In the genomic region with DNA sequence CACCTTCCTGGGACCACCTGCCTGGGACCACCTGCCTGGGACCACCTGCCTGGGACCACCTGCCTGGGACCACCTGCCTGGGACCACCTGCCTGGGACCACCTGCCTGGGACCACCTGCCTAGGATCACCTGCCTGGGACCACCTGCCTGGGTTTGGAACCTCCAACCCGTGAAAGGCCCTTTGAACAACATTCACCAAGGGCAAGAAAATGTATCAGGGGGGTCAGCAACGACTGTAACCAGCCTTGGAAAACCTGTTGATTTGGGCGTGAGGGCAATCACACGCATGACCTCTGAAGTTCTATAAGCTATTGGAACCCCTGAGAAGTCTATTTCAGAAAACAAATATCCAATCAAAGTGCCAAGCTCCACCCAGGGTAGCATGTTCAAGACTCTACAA, we compare ENCODE assay signal across 23 mouse cellular contexts. TPM values are rescaled to one million over a fixed set of nuclear protein-coding genes. Genes with fewer than 3 reads are reported as not detected.
DNase-seq lines count a peak whose midpoint lies in the region; ATAC-seq and TF ChIP-seq lines count a peak whose summit lies in the region.
"Had no signal": no experiment of that assay in that cellular context is flagged by ENCODE, and none has a peak within 500 bp of the region (broad histone marks: within the 10 kb centered on the region; RNA-seq: fewer than 3 reads in every experiment).

No protein-coding gene starts in this region.

- WGBS in heart, embryonic 12.5 days: 69% methylated on average over 4 of the region's 4 CpGs
- WGBS in heart, postnatal 0 days: 86% methylated on average over 4 of the region's 4 CpGs
- WGBS in heart, adult 2 months: 79% methylated on average over 4 of the region's 4 CpGs
- WGBS in small intestine, adult 2 months: 82% methylated on average over 4 of the region's 4 CpGs

- peak overlapping the region; percentile 68 for H3K4me3 ChIP-seq in heart, embryonic 12.5 days
- no peak overlapping the region for H3K4me3 ChIP-seq in heart, postnatal 0 days (ENCODE audit: low read depth, low read length)
- H3K4me3 ChIP-seq in heart, adult 2 months: no peak overlapping the region
- peak overlapping the region; percentile 96 for H3K4me3 ChIP-seq in megakaryocyte, embryonic 14.5 days (replicated peaks)
- H3K4me3 ChIP-seq in small intestine, adult 2 months (ENCODE audit: low read depth, low read length): no peak overlapping the region
- H3K4me3 ChIP-seq: limb, embryonic 12.5 days; liver, embryonic 13.5 days; midbrain, embryonic 10.5 days; neural tube, embryonic 13.5 days had no signal

- no peaks in the 10 kb centered on the region for H3K36me3 ChIP-seq in heart, embryonic 12.5 days
- H3K36me3 ChIP-seq in heart, postnatal 0 days (replicated peaks; ENCODE audit: control insufficient read depth, insufficient read depth, low read length): no peaks in the 10 kb centered on the region
- peaks cover 2% of the 10 kb centered on the region for H3K36me3 ChIP-seq in heart, adult 2 months (ENCODE audit: control insufficient read depth, insufficient read depth, low read length)
- peaks cover 9% of the 10 kb centered on the region for H3K36me3 ChIP-seq in megakaryocyte, embryonic 14.5 days (replicated peaks; ENCODE audit: low read length)
- no peaks in the 10 kb centered on the region for H3K36me3 ChIP-seq in small intestine, adult 2 months (ENCODE audit: control insufficient read depth, insufficient read depth, low read length)
- H3K36me3 ChIP-seq: limb, embryonic 12.5 days; liver, embryonic 13.5 days; midbrain, embryonic 10.5 days; neural tube, embryonic 13.5 days had no signal

- TF ChIP-seq EP300 in heart, postnatal 0 days (IDR thresholded peaks at IDR 0.05; ENCODE audit: low read depth): no peak
- no peak for TF ChIP-seq EP300 in heart, adult 2 months (IDR thresholded peaks at IDR 0.05; ENCODE audit: insufficient read depth, low read depth, low read length)

- H3K9me3 ChIP-seq in heart, embryonic 12.5 days (replicated peaks): no peaks in the 10 kb centered on the region
- H3K9me3 ChIP-seq in heart, postnatal 0 days (replicated peaks; ENCODE audit: control insufficient read depth, low read length): no peaks in the 10 kb centered on the region
- H3K9me3 ChIP-seq in megakaryocyte, embryonic 14.5 days: no peaks in the 10 kb centered on the region
- H3K9me3 ChIP-seq: limb, embryonic 12.5 days; liver, embryonic 13.5 days; midbrain, embryonic 10.5 days; neural tube, embryonic 13.5 days had no signal

- no peak for ATAC-seq in heart, embryonic 12.5 days (ENCODE audit: insufficient number of reproducible peaks, low FRiP score)
- no peak for ATAC-seq in heart, postnatal 0 days (ENCODE audit: insufficient read depth, low read depth)
- ATAC-seq in megakaryocyte, adult 5-6 weeks (ENCODE audit: poor library complexity, severe bottlenecking): no peak
- ATAC-seq: CD4-positive, CD25-positive, alpha-beta regulatory T cell, adult 4 months; forebrain, postnatal 0 days; hindbrain, embryonic 16.5 days had no signal

- peak overlapping the region; percentile 81 for H3K4me2 ChIP-seq in heart, embryonic 12.5 days
- peak overlapping the region; percentile 96 for H3K4me2 ChIP-seq in heart, postnatal 0 days (ENCODE audit: low read depth, low read length)
- H3K4me2 ChIP-seq: limb, embryonic 12.5 days; liver, embryonic 13.5 days had no signal

- H3K27me3 ChIP-seq in heart, embryonic 12.5 days (replicated peaks): no peaks in the 10 kb centered on the region
- H3K27me3 ChIP-seq in heart, postnatal 0 days (ENCODE audit: control insufficient read depth, insufficient read depth, low read length): no peaks in the 10 kb centered on the region
- H3K27me3 ChIP-seq in heart, adult 2 months (ENCODE audit: control insufficient read depth, insufficient read depth, low read length): no peaks in the 10 kb centered on the region
- peaks cover 17% of the 10 kb centered on the region for H3K27me3 ChIP-seq in megakaryocyte, embryonic 14.5 days (replicated peaks)
- 0 out of 2 replicates have a peak, but pooled peaks cover 3% of the 10 kb centered on the region for H3K27me3 ChIP-seq in small intestine, adult 2 months (ENCODE audit: control insufficient read depth, insufficient read depth, low read length)

- intact Hi-C loops in heart, postnatal 10 days (cut with DNase I): loop anchor here (5.0 kb wide), 1 partner anchor 67 kb away; no protein-coding TSS in a partner anchor
- intact Hi-C loops in heart, adult 2 months (cut with DNase I): no loop called here

- no peak overlapping the region for H3K27ac ChIP-seq in heart, embryonic 12.5 days (ENCODE audit: poor library complexity, severe bottlenecking)
- no peak overlapping the region for H3K27ac ChIP-seq in heart, postnatal 0 days (ENCODE audit: low read depth)
- no peak overlapping the region; the same call in 1 of the 2 replicates for H3K27ac ChIP-seq in heart, adult 2 months
- 0 out of 2 replicates have a peak overlapping the region, but pooled peaks have one; percentile 24 for H3K27ac ChIP-seq in small intestine, adult 2 months (ENCODE audit: insufficient read depth, low read depth, low read length)
- H3K27ac ChIP-seq: limb, embryonic 12.5 days; liver, embryonic 13.5 days; macrophage; midbrain, embryonic 10.5 days; neural tube, embryonic 13.5 days had no signal

- no peak for DNase-seq in heart, postnatal 10 days
- no peak for DNase-seq in heart, postnatal 0 days (ENCODE audit: low spot score)
- no peak for DNase-seq in heart, adult 2 months
- DNase-seq: adrenal gland, postnatal 14 days; cerebellum, adult 2 months; cerebellum, postnatal 14 days; forebrain, postnatal 0 days; kidney, postnatal 4 days; liver, embryonic 13.5 days; lung, adult 2 months; lung, postnatal 10 days; right cerebral cortex, postnatal 4 days; thymus, adult 2 months had no signal

- no peak for TF ChIP-seq POLR2A in heart, adult 2 months (IDR thresholded peaks at IDR 0.05; ENCODE audit: insufficient read depth, low read depth, low read length)
- TF ChIP-seq POLR2A in small intestine, adult 2 months (IDR thresholded peaks at IDR 0.05; ENCODE audit: low read depth, low read length): no peak

- peaks cover 37% of the 10 kb centered on the region for H3K4me1 ChIP-seq in heart, embryonic 12.5 days (replicated peaks)
- H3K4me1 ChIP-seq in heart, postnatal 0 days (ENCODE audit: control insufficient read depth, insufficient read depth): peaks cover 18% of the 10 kb centered on the region
- peaks cover 10% of the 10 kb centered on the region for H3K4me1 ChIP-seq in heart, adult 2 months (ENCODE audit: control insufficient read depth, insufficient read depth, low read length)
- H3K4me1 ChIP-seq in megakaryocyte, embryonic 14.5 days: peaks cover 78% of the 10 kb centered on the region
- peaks cover 20% of the 10 kb centered on the region for H3K4me1 ChIP-seq in small intestine, adult 2 months (ENCODE audit: control insufficient read depth, insufficient read depth, insufficient read length, low read length)

- no peak overlapping the region for H3K9ac ChIP-seq in heart, embryonic 12.5 days
- H3K9ac ChIP-seq in heart, postnatal 0 days (replicated peaks; ENCODE audit: low read depth, low read length): no peak overlapping the region
- H3K9ac ChIP-seq in heart, adult 2 months (ENCODE audit: low read depth, low read length): no peak overlapping the region
- H3K9ac ChIP-seq: forebrain, postnatal 0 days; limb, embryonic 12.5 days; liver, embryonic 13.5 days; neural tube, embryonic 13.5 days had no signal

- no peaks in the 10 kb centered on the region; the same call in 1 of the 2 replicates for H3K79me2 ChIP-seq in heart, adult 2 months (replicated peaks; ENCODE audit: control insufficient read depth, insufficient read depth, low read length)

- TF ChIP-seq CTCF in heart, postnatal 0 days (IDR thresholded peaks at IDR 0.05; ENCODE audit: low read depth): no peak
- TF ChIP-seq CTCF in heart, adult 2 months (IDR thresholded peaks at IDR 0.05): no peak
- no peak for TF ChIP-seq CTCF in small intestine, adult 2 months (IDR thresholded peaks at IDR 0.05; ENCODE audit: extremely low read depth, insufficient read length, insufficient replicate concordance, low read depth, low read length)

RNA-seq across cellular contexts. Expression of a gene that starts 2.5 kb away (rescaled TPM):
- polyA plus RNA-seq in heart, embryonic 12.5 days (2016; fragmentation: Nextera tagmentation; extraction: Ambion mirVana): 32.4 and 40.7 TPM in 2 replicates
- 10 to 100 TPM; 31.5 to 41.9 TPM for total RNA-seq in heart, postnatal 10 days (2021)
- 51.4 and 59.5 TPM in 2 replicates for total RNA-seq in heart, postnatal 0 days (2014; rRNA removed; ENCODE audit: low replicate concordance)
- 24.2 and 26.5 TPM in 2 replicates for polyA plus RNA-seq in heart, postnatal 0 days (2015; fragmentation: Nextera tagmentation; extraction: Ambion mirVana)
- total RNA-seq in heart, adult 2 months (2021): 10 to 100 TPM; 20.1 to 23.7 TPM
- 6.6 and 8.1 TPM in 2 replicates for polyA plus RNA-seq in heart, adult 2 months (2012; rRNA removed)
- 1.5 TPM in 1 of 2 replicates, not detected in the other for polyA plus RNA-seq in megakaryocyte, embryonic 14.5 days (2012; ENCODE audit: insufficient read depth, low replicate concordance)
- total RNA-seq in megakaryocyte, adult 5-6 weeks (2015): 15.3 and 17.3 TPM in 2 replicates
- total RNA-seq in megakaryocyte, adult 5-6 weeks (2017): 22.8 and 26.9 TPM in 2 replicates
- polyA plus RNA-seq in small intestine, adult 2 months (2012; rRNA removed): 3.8 and 10.5 TPM in 2 replicates

Comparison
In these comparisons a context has a peak if more than half of its experiments do, and no peak if none do; other contexts are left out.
1. H3K4me3 ChIP-seq: peak in heart, embryonic 12.5 days (single experiment) and megakaryocyte, embryonic 14.5 days (single experiment); none in heart, postnatal 0 days (single experiment), heart, adult 2 months (single experiment) and small intestine, adult 2 months (single experiment).